9 mouse cellular contexts compared by ENCODE assay signal in the genomic region with DNA sequence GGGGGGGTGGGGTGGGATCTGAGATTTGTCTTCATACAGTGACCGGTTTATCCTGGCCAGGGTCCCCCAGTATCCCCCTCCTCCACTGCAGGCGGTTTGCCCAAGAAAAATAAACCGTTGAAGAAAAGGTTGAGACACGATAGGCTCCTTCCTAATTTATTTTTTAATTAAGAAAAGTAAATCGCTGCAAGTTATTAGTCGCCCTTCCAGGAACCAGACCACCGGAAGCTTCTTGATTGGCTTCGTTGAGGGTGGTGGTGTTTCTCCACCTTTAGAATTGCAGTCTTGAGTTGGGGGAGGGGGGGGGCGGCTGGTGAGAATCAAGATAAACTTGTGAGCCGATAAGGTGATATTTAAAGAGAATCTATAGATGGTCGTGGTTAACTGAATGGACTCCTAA. TPM values are rescaled to one million over a fixed set of nuclear protein-coding genes. Genes with fewer than 3 reads are reported as not detected.
A peak's percentile ranks its signal among the peaks of the same experiment; 100 is the strongest.
DNase-seq lines count a peak whose midpoint lies in the region; ATAC-seq and TF ChIP-seq lines count a peak whose summit lies in the region.
"Had no signal": no experiment of that assay in that cellular context is flagged by ENCODE, and none has a peak within 500 bp of the region (broad histone marks: within the 10 kb centered on the region; RNA-seq: fewer than 3 reads in every experiment).

No protein-coding gene starts in this region.

- peaks cover 27% of the 10 kb centered on the region for H3K36me3 ChIP-seq in E14TG2a.4 (ENCODE audit: insufficient read depth, low read length)
- no peaks in the 10 kb centered on the region for H3K36me3 ChIP-seq in forebrain, embryonic 16.5 days (ENCODE audit: control insufficient read depth, insufficient read depth)
- no peaks in the 10 kb centered on the region for H3K36me3 ChIP-seq in liver, postnatal 0 days (replicated peaks; ENCODE audit: insufficient read depth, low read length)

- peaks cover 60% of the 10 kb centered on the region for H3K4me1 ChIP-seq in E14TG2a.4 (replicated peaks; ENCODE audit: low read depth, low read length)
- H3K4me1 ChIP-seq in forebrain, embryonic 16.5 days (replicated peaks; ENCODE audit: control insufficient read depth, insufficient read depth, low read length): peaks cover 61% of the 10 kb centered on the region
- H3K4me1 ChIP-seq in liver, postnatal 0 days (ENCODE audit: insufficient read depth): peaks cover 38% of the 10 kb centered on the region

- peak overlapping the region; percentile 56; the same call in 1 of the 2 replicates for H3K27ac ChIP-seq in forebrain, embryonic 16.5 days (ENCODE audit: low read length)
- no peak overlapping the region for H3K27ac ChIP-seq in liver, postnatal 0 days (ENCODE audit: low read depth)

- H3K4me3 ChIP-seq in E14TG2a.4 (replicated peaks; ENCODE audit: low read length): peak overlapping the region; percentile 84
- peak overlapping the region; percentile 57 for H3K4me3 ChIP-seq in forebrain, embryonic 16.5 days (replicated peaks; ENCODE audit: low read length)
- peak overlapping the region; percentile 64; the same call in 1 of the 2 replicates for H3K4me3 ChIP-seq in liver, postnatal 0 days (ENCODE audit: low read depth, low read length)

- ATAC-seq in forebrain, embryonic 16.5 days: no peak
- no peak for ATAC-seq in liver, postnatal 0 days

- no peak overlapping the region; the same call in 1 of the 2 replicates for H3K9ac ChIP-seq in forebrain, embryonic 16.5 days (replicated peaks; ENCODE audit: low read depth, low read length)
- H3K9ac ChIP-seq in liver, postnatal 0 days (replicated peaks): 0 out of 2 replicates have a peak overlapping the region, but pooled peaks have one; percentile 6

- no peaks in the 10 kb centered on the region for H3K9me3 ChIP-seq in E14TG2a.4 (ENCODE audit: low read length)
- no peaks in the 10 kb centered on the region for H3K9me3 ChIP-seq in forebrain, embryonic 16.5 days (ENCODE audit: control insufficient read depth, low read length)
- H3K9me3 ChIP-seq in liver, postnatal 0 days (ENCODE audit: low read length): no peaks in the 10 kb centered on the region

- DNase-seq in cerebellum, postnatal 14 days: peak; percentile 19 to 21
- no peak for DNase-seq in cerebellum, adult 11 months
- no peak for DNase-seq in liver, postnatal 0 days
- no peak for DNase-seq in testis, postnatal 14 days (ENCODE audit: low spot score)
- DNase-seq in adrenal gland, postnatal 36 days: no peak
- no peak for DNase-seq in cerebellum, postnatal 4 days (ENCODE audit: low spot score in 2 of 2)

- peak overlapping the region; percentile 92 for H3K4me2 ChIP-seq in forebrain, embryonic 16.5 days (ENCODE audit: low read length)
- H3K4me2 ChIP-seq in liver, postnatal 0 days (ENCODE audit: low read depth, low read length): peak overlapping the region; percentile 95

- under 1% methylated on average over 11 of the region's 11 CpGs for WGBS in forebrain, embryonic 16.5 days
- under 1% methylated on average over 11 of the region's 11 CpGs for WGBS in liver, postnatal 0 days (ENCODE audit: insufficient replicate concordance)

- TF ChIP-seq CTCF in E14TG2a.4 (conservative IDR thresholded peaks at IDR 0.05; ENCODE audit: low read length): no peak
- TF ChIP-seq CTCF in liver, postnatal 0 days (IDR thresholded peaks at IDR 0.05; ENCODE audit: low read depth): no peak

- H3K27me3 ChIP-seq in E14TG2a.4 (ENCODE audit: insufficient read depth, low read length): peaks cover 17% of the 10 kb centered on the region
- peaks cover 40% of the 10 kb centered on the region for H3K27me3 ChIP-seq in forebrain, embryonic 16.5 days (replicated peaks; ENCODE audit: control insufficient read depth, insufficient read depth, low read length)
- H3K27me3 ChIP-seq in liver, postnatal 0 days (ENCODE audit: insufficient read depth, low read length): peaks cover 61% of the 10 kb centered on the region

- no peak for TF ChIP-seq EP300 in liver, postnatal 0 days (IDR thresholded peaks at IDR 0.05; ENCODE audit: low read depth)

RNA-seq across cellular contexts. Expression of a gene that starts 0.9 kb away (rescaled TPM):
- 31.4 and 40.7 TPM in 2 replicates for polyA plus RNA-seq in forebrain, embryonic 16.5 days (2015; fragmentation: Nextera tagmentation; extraction: Ambion mirVana)
- polyA plus RNA-seq in liver, postnatal 0 days (2015; fragmentation: Nextera tagmentation; extraction: Ambion mirVana): 10.1 TPM in 2 replicates
- 100 to 1,000 TPM; 121 to 178 TPM for total RNA-seq in adrenal gland, postnatal 36 days (2021)

RNA-seq across cellular contexts. Expression of a gene that starts 25.7 kb away (rescaled TPM):
- polyA plus RNA-seq in forebrain, embryonic 16.5 days (2015; fragmentation: Nextera tagmentation; extraction: Ambion mirVana): 36.7 and 42.8 TPM in 2 replicates
- polyA plus RNA-seq in liver, postnatal 0 days (2015; fragmentation: Nextera tagmentation; extraction: Ambion mirVana): 6.3 and 7.0 TPM in 2 replicates
- total RNA-seq in adrenal gland, postnatal 36 days (2021): 10 to 100 TPM; 20.5 to 24.1 TPM

RNA-seq across cellular contexts. Expression of a gene that starts 44.3 kb away (rescaled TPM):
- 11.6 and 19.7 TPM in 2 replicates for polyA plus RNA-seq in forebrain, embryonic 16.5 days (2015; fragmentation: Nextera tagmentation; extraction: Ambion mirVana)
- not detected in 2 replicates for polyA plus RNA-seq in liver, postnatal 0 days (2015; fragmentation: Nextera tagmentation; extraction: Ambion mirVana)
- not detected for total RNA-seq in adrenal gland, postnatal 36 days (2021)
- polyA plus RNA-seq: spleen, adult 2 months had no signal

Comparison
In these comparisons a context has a peak if more than half of its experiments do, and no peak if none do; other contexts are left out.
1. DNase-seq: peak in cerebellum, postnatal 14 days (2 of 2); none in cerebellum, adult 11 months (single experiment), liver, postnatal 0 days (single experiment), testis, postnatal 14 days (single experiment), adrenal gland, postnatal 36 days (0 of 2) and cerebellum, postnatal 4 days (0 of 2).
2. RNA of a gene that starts 44.3 kb away (polyA plus RNA-seq): 11.6 to 19.7 TPM in forebrain, embryonic 16.5 days; not detected in liver, postnatal 0 days; every median in the first group is over 10 times any median in the second.
3. Peak in every context shown above with its lines, with median percentiles within 50 percentile points of each other: H3K4me3 ChIP-seq.